Mouse (Mus musculus) cerebellum, adult 18-20 months (tissue): ENCODE data around the gene Psd4.

Experiments used
- DNase-seq, 2 experiments: peaks; one replicate each; pipeline ENCODE4 v3.0.0; 2021

Gene Psd4

DNA sequence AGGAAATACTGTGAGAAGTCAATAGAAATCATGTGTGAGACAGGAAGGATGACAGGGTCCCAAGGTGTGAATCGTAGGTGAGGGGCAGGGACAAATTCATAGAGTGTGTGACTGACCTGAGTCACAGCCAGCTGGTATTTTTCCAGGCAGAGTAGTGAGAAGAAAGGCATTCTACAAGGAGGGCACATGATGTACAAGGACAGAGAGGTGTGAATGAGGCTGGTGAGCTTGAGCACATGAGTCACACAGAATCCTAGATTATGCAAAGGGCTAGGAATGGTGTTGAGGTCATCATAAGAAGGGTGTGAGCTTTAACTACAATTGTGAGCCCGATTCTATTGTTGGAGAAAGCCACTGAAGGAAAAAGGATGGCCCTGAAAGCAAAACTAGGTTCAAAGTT, 72.7 kb downstream of the Psd4 start:
- no peak for DNase-seq

GRCm38 (mm10) chr2:24441899-24442298, 74.5 kb downstream of the Psd4 start:
- no peak for DNase-seq

DNA sequence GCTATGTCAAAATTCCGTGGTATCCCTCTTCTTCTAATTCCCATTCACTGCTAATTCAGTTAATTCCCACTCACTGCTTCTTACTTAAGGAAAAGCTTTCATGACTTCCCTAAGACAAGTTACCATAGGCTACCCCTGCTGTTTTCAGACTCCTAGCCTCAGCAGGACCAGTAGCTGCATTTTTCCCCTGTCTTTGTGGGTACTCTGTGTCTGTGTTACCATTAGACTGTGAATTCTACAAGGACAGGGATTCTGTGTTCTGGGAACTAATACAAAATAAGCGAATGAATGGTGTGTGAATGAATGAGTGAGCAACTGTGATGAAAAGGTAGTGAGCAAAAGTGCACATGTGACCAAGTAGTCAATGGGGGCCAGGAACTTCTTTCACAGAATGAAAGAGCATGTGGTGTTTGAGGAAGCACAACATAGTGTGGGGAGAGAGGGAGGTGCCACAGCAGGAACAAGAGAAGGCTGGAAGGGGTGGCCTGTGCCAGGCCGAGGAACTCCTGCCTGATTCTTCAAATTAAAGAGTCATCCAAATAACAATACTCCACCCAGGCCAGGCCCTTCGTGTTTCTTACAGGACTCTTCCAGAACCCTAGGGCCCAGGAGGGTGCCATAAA, 75.0 kb downstream of the Psd4 start:
- DNase-seq = no peak

GRCm38 (mm10) chr2:24443256-24443790, 75.9 kb downstream of the Psd4 start:
- no peak for DNase-seq

DNA sequence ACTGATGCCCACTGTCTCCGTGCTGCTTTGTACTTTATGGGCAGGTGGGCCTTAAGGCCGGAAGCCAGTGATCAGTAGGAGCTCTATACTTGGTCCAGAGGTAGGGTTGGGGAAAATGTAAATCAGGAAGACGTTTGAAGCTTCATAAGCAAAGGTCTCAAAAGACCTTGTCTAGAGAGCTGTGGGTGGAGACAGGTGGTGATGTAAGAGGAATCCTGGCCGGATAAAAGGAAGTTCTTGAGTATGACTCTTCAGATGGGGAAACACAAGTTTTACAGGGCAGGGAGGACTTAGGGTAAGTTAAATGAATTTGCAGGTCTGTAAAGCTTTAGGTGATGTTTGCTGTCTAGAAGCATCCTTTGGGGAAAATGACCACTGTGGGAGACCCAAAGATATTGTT, 81.7 kb downstream of the Psd4 start:
- DNase-seq = no peak

DNA sequence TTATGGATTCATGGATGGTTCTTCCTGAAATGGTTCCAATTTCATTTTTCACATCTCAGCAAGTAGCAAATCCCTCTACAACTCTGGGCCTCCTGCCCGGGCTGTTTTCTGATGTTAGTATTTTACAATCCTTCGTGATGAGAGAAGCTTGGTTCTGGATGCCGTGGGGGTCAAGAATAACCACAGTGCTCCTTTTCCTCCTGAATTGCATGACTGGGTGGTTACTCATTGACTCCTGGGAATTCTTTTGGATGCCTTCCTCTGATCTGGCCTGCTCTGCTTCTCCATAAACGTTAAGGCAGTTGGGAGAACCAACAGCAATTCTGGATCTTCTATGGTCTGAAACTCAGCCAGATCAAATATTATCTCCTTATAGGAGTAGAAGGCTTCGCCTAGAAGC, 85.8 kb downstream of the Psd4 start:
- no peak for DNase-seq

- DNase-seq = no peak
These were observed 87.1 kb downstream of the Psd4 start for GRCm38 (mm10) chr2:24454429-24455011.

DNA sequence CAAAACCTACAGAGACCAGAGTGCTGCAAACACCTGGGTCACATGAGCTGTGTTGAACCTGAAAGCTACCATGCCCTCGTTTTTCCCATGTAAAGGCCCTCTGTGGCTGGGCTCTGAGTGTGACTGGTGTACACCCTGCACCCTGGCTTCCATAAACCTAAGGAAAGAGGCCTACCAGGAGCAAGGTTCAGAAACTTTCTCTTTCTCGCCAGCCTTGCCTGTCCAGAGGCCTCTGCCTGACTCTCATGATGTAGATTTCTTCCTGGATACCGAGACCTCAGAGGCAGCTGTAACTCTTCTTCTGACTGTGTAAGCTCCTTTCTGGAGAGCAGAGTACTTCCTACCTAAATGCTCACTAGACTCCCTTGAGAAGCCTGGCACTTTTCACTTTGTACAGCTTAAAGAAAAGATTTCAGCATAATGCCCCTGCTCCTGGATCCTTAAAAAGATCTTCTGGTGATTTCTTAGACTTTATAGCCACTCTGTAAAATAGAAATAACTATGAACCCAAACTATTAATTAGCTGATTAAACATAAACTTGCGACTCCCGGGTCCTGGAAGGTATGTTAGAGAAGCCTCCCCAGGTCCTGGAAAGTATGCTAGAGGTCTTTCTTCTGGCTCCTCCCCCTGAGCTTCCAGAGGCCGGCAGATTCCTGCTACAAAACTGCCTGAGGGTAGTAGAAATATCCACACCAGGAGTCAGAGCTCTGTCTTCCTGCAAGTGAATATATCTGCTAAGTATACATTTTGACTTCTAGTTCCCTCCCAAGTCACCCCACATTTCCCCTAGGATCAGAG, 87.9 kb downstream of the Psd4 start:
- DNase-seq = no peak

- no peak for DNase-seq
These were observed 89.5 kb downstream of the Psd4 start for GRCm38 (mm10) chr2:24456841-24457240.

DNA sequence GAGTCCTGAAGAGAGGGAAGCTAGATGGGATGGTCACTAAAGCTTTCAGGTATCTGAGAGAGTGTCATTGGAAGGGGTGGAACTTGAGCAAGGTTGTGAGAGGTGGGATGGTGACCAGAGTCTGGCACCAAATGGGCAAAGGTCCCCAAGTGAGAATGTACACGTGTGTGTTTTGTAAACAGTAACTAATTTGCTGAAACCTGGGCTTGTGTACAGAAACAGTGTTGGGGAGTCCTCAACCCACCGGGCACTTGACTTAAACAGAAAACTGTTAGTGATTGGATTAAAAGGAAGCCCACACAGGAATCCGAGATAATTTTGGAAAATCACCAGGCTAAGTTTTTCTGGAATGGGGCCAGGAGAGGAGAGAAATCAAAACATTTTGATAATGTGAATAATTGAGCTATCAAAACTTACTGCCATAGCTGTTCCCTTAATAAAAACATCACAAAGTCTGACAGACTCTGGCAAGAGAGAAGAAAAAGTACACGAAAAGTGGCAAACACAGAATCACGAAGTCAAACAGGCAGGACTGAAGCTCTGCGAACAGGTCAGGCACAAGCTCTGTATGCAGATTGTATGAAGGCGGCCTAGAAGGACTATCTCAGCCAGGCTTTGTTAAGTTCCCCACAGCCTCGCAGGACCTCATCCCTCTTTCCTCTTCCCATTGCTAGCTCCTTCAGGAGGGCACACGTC, 92.9 kb downstream of the Psd4 start:
- no peak for DNase-seq

DNA sequence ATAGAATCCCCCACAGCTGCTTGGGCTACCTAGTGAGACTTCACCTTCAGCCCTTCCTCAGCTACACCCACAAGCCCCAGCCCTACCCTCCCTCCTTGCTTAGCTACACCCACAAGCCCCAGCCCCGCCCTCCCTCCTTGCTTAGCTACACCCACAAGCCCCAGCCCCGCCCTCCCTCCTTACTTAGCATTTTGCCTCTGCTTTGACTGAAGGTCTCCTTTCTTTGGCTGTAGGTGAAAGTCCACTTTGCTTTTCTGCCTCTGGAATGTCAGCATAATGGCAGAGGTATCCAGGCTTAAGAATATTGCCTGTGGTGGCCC, 93.4 kb downstream of the Psd4 start:
- no peak for DNase-seq
